Mouse (Mus musculus) embryonic facial prominence, embryonic 14.5 days (tissue): ENCODE data around the gene Copz2. TPM values are rescaled to one million over a fixed set of nuclear protein-coding genes. Genes with fewer than 3 reads are reported as not detected.
"Not testable (repeated sequence)": the region's sequence is repeated elsewhere in the genome, so short reads cannot be mapped to it uniquely, and the experiment has no call there.

Experiments used
- ATAC-seq: fragments of 200-750 bp; cut with Nextera tagmentation; 2 replicates; pipeline ENCODE4 v1.8.0; 2017; ENCODE audit warnings: low read depth, moderate number of reproducible peaks, moderate TSS enrichment
- DNase-seq: peaks from one replicate; pipeline ENCODE4 v3.0.0-alpha.2; 2015; ENCODE audit warnings: low spot score
- H3K27ac ChIP-seq: fragments of 300-500 bp; sonication (generic); replicated peaks from 2 replicates; pipeline ENCODE4 v1.5.1; 2014; ENCODE audit warnings: low read depth, mild to moderate bottlenecking, low read length, moderate library complexity
- H3K27me3 ChIP-seq: fragments of 300-500 bp; sonication (generic); replicated peaks from 2 replicates; pipeline ENCODE4 v1.6.1; 2014; ENCODE audit warnings: low read length; ENCODE audit not compliant: control insufficient read depth, insufficient read depth
- H3K36me3 ChIP-seq: fragments of 300-500 bp; sonication (generic); 2 replicates; pipeline ENCODE4 v1.6.1; 2014; ENCODE audit warnings: low read length, mixed read lengths; ENCODE audit not compliant: control insufficient read depth, insufficient read depth
- H3K4me1 ChIP-seq: fragments of 300-500 bp; sonication (generic); 2 replicates; pipeline ENCODE4 v1.6.1; 2014; ENCODE audit warnings: antibody characterized with exemption, low read length; ENCODE audit not compliant: control insufficient read depth, insufficient read depth
- H3K4me2 ChIP-seq: fragments of 300-500 bp; sonication (generic); 2 replicates; pipeline ENCODE4 v1.6.1; 2014; ENCODE audit warnings: low read depth, mild to moderate bottlenecking, low read length, moderate library complexity, mixed read lengths
- H3K4me3 ChIP-seq: fragments of 300-500 bp; sonication (generic); 2 replicates; pipeline ENCODE4 v1.5.1; 2014; ENCODE audit warnings: low read depth, mild to moderate bottlenecking, low read length
- H3K9ac ChIP-seq: fragments of 300-500 bp; sonication (generic); 2 replicates; pipeline ENCODE4 v1.6.1; 2014; ENCODE audit warnings: low read depth, mild to moderate bottlenecking, low read length, moderate library complexity, mixed read lengths
- H3K9me3 ChIP-seq: fragments of 300-500 bp; sonication (generic); 2 replicates; pipeline ENCODE4 v1.6.1; 2016; ENCODE audit warnings: low read length; ENCODE audit not compliant: control insufficient read depth
- WGBS: fragments of 180-500 bp; shearing (Covaris S2); extraction: QIAGEN DNeasy Blood & Tissue Kit; methylation state at CpG from one replicate; pipeline ENCODE4 v1.1.7; 2014; 5-methylcytosine and 5-hydroxymethylcytosine counted together
- polyA plus RNA-seq: library from polyadenylated mRNA; unstranded; fragments of >200 nt; fragmentation: Nextera tagmentation; extraction: Ambion mirVana; gene quantifications from 2 replicates; pipeline ENCODE4 v1.2.1, GENCODE M21; 2014

Copz2 gene
- polyA plus RNA-seq, result 228 and 237 TPM in 2 replicates

GRCm38 (mm10) chr11:96849681-96850467 lies at the start of gene Copz2:
TSS of gene Copz2 (plus strand) at chr11:96849870.
- Histone ChIP-seq H3K4me1 (peaks cover 9% of the 10 kb centered on the region), H3K27me3 (no peaks in the 10 kb centered on the region), H3K27ac (peak within 1 kb of the TSS; percentile 41), H3K4me3 (peak within 1 kb of the TSS; percentile 56), H3K4me2 (peak within 1 kb of the TSS; percentile 77), H3K36me3 (0 out of 2 replicates have a peak, but pooled peaks cover 6% of the 10 kb centered on the region), H3K9ac (peak within 1 kb of the TSS; percentile 82), H3K9me3 (no peaks in the 10 kb centered on the region)
- WGBS, result under 1% methylated on average over 47 of the region's 60 CpGs
- DNase-seq (peak; percentile 73), ATAC-seq (peak; percentile 85)

- Histone ChIP-seq H3K27me3 (no peaks in the 10 kb centered on the region), H3K9ac (no peak overlapping the region), H3K27ac (no peak overlapping the region), H3K4me1 (no peaks in the 10 kb centered on the region), H3K4me3 (no peak overlapping the region), H3K4me2 (no peak overlapping the region), H3K9me3 (no peaks in the 10 kb centered on the region), H3K36me3 (peaks cover 97% of the 10 kb centered on the region)
- DNase-seq, result no peak
- WGBS, result 93% methylated on average over 5 of the region's 5 CpGs
- no peak for ATAC-seq
Measured at GRCm38 (mm10) chr11:96805606-96806005, 44.1 kb upstream of the Copz2 start.

GRCm38 (mm10) chr11:96808066-96808465 lies 41.6 kb upstream of the Copz2 start:
- H3K36me3 ChIP-seq, result peaks cover 95% of the 10 kb centered on the region
- H3K27ac ChIP-seq, result no peak overlapping the region
- H3K4me1 ChIP-seq, result no peaks in the 10 kb centered on the region
- no peak overlapping the region for H3K4me2 ChIP-seq
- no peak for ATAC-seq
- no peak overlapping the region for H3K4me3 ChIP-seq
- no peak overlapping the region for H3K9ac ChIP-seq
- no peaks in the 10 kb centered on the region for H3K9me3 ChIP-seq
- no peak for DNase-seq
- no peaks in the 10 kb centered on the region for H3K27me3 ChIP-seq
- 56% methylated on average over 1 of the region's 1 CpGs for WGBS

GRCm38 (mm10) chr11:96809562-96810235 lies 40.0 kb upstream of the Copz2 start:
- Histone ChIP-seq H3K9ac (no peak overlapping the region), H3K4me1 (no peaks in the 10 kb centered on the region), H3K27ac (no peak overlapping the region), H3K36me3 (peaks cover 86% of the 10 kb centered on the region), H3K4me3 (no peak overlapping the region), H3K27me3 (no peaks in the 10 kb centered on the region), H3K4me2 (no peak overlapping the region), H3K9me3 (no peaks in the 10 kb centered on the region)
- ATAC-seq, result no peak
- no peak for DNase-seq
- WGBS, result 83% methylated on average over 6 of the region's 6 CpGs

GRCm38 (mm10) chr11:96811188-96811587 lies 38.5 kb upstream of the Copz2 start:
- not testable (repeated sequence) for H3K4me3 ChIP-seq, DNase-seq, H3K27me3 ChIP-seq, H3K4me2 ChIP-seq, H3K27ac ChIP-seq, H3K4me1 ChIP-seq, H3K9ac ChIP-seq, ATAC-seq, H3K9me3 ChIP-seq
- H3K36me3 ChIP-seq, result peaks cover 86% of the 10 kb centered on the region
- 84% methylated on average over 1 of the region's 1 CpGs for WGBS

GRCm38 (mm10) chr11:96813455-96813854 lies 36.2 kb upstream of the Copz2 start:
- Histone ChIP-seq H3K36me3 (peaks cover 89% of the 10 kb centered on the region), H3K4me3 (no peak overlapping the region), H3K4me2 (no peak overlapping the region), H3K27ac (no peak overlapping the region), H3K27me3 (no peaks in the 10 kb centered on the region), H3K9ac (no peak overlapping the region), H3K9me3 (no peaks in the 10 kb centered on the region), H3K4me1 (no peaks in the 10 kb centered on the region)
- ATAC-seq (no peak), DNase-seq (no peak)
- WGBS, result 79% methylated on average over 4 of the region's 4 CpGs

GRCm38 (mm10) chr11:96813920-96814319 lies 35.8 kb upstream of the Copz2 start:
- H3K27ac ChIP-seq, result no peak overlapping the region
- no peak overlapping the region for H3K4me2 ChIP-seq
- no peaks in the 10 kb centered on the region for H3K4me1 ChIP-seq
- WGBS, result 90% methylated on average over 5 of the region's 5 CpGs
- H3K27me3 ChIP-seq, result no peaks in the 10 kb centered on the region
- H3K4me3 ChIP-seq, result no peak overlapping the region
- H3K9me3 ChIP-seq, result no peaks in the 10 kb centered on the region
- no peak overlapping the region for H3K9ac ChIP-seq
- peaks cover 89% of the 10 kb centered on the region for H3K36me3 ChIP-seq
- no peak for DNase-seq
- ATAC-seq, result no peak

GRCm38 (mm10) chr11:96814443-96814842 lies 35.2 kb upstream of the Copz2 start:
- H3K4me1 ChIP-seq, result no peaks in the 10 kb centered on the region
- no peak overlapping the region for H3K9ac ChIP-seq
- H3K4me3 ChIP-seq, result no peak overlapping the region
- no peak overlapping the region for H3K4me2 ChIP-seq
- WGBS, result 82% methylated on average over 2 of the region's 2 CpGs
- peaks cover 89% of the 10 kb centered on the region for H3K36me3 ChIP-seq
- no peaks in the 10 kb centered on the region for H3K9me3 ChIP-seq
- no peak for ATAC-seq
- H3K27me3 ChIP-seq, result no peaks in the 10 kb centered on the region
- H3K27ac ChIP-seq, result no peak overlapping the region
- DNase-seq, result no peak
